Mouse (Mus musculus): ENCODE results near the gene Smpdl3b. TPM values are rescaled to one million over a fixed set of nuclear protein-coding genes. Genes with fewer than 3 reads are reported as not detected.

The Smpdl3b gene
- total and polyA plus RNA-seq, 2 experiments from 2014 or later, result 0.11 to 1.7 TPM

- H3K4me2 ChIP-seq (ENCODE audit: low read depth, low read length), result no peak overlapping the region
- WGBS, result 47% methylated on average over 3 of the region's 3 CpGs
- ATAC-seq (ENCODE audit: insufficient read depth, low read depth) (no peak), DNase-seq (ENCODE audit: low spot score) (no peak)
- H3K27ac ChIP-seq (ENCODE audit: low read depth), result no peak overlapping the region
- H3K9ac ChIP-seq (replicated peaks; ENCODE audit: low read depth, low read length), result no peak overlapping the region
- H3K4me3 ChIP-seq (ENCODE audit: low read depth, low read length), result no peak overlapping the region
- no peaks in the 10 kb centered on the region for H3K9me3 ChIP-seq (replicated peaks; ENCODE audit: control insufficient read depth, low read length)
- no peak for TF ChIP-seq EP300 (IDR thresholded peaks at IDR 0.05; ENCODE audit: low read depth)
- TF ChIP-seq CTCF (IDR thresholded peaks at IDR 0.05; ENCODE audit: low read depth), result no peak
- H3K27me3 ChIP-seq (ENCODE audit: control insufficient read depth, insufficient read depth, low read length), result no peaks in the 10 kb centered on the region
- H3K4me1 ChIP-seq (ENCODE audit: control insufficient read depth, insufficient read depth), result no peaks in the 10 kb centered on the region
- H3K36me3 ChIP-seq (replicated peaks; ENCODE audit: control insufficient read depth, insufficient read depth, low read length), result no peaks in the 10 kb centered on the region
Measured at GRCm38 (mm10) chr4:132735894-132736293, 21.2 kb downstream of the Smpdl3b start.

- no peak overlapping the region for H3K4me3 ChIP-seq (ENCODE audit: low read depth, low read length)
- DNase-seq (ENCODE audit: low spot score), result no peak
Measured at GRCm38 (mm10) chr4:132735389-132735788, 21.7 kb downstream of the Smpdl3b start.

GRCm38 (mm10) chr4:132734766-132735165 lies 22.3 kb downstream of the Smpdl3b start:
- Histone ChIP-seq H3K27ac (ENCODE audit: low read depth) (no peak overlapping the region), H3K4me3 (ENCODE audit: low read depth, low read length) (no peak overlapping the region), H3K9me3 (replicated peaks; ENCODE audit: control insufficient read depth, low read length) (no peaks in the 10 kb centered on the region), H3K4me2 (ENCODE audit: low read depth, low read length) (no peak overlapping the region), H3K27me3 (ENCODE audit: control insufficient read depth, insufficient read depth, low read length) (no peaks in the 10 kb centered on the region), H3K9ac (replicated peaks; ENCODE audit: low read depth, low read length) (no peak overlapping the region), H3K36me3 (replicated peaks; ENCODE audit: control insufficient read depth, insufficient read depth, low read length) (no peaks in the 10 kb centered on the region), H3K4me1 (ENCODE audit: control insufficient read depth, insufficient read depth) (no peaks in the 10 kb centered on the region)
- ATAC-seq (ENCODE audit: insufficient read depth, low read depth) (no peak), DNase-seq (ENCODE audit: low spot score) (no peak)
- 78% methylated on average over 2 of the region's 2 CpGs for WGBS
- TF ChIP-seq CTCF (IDR thresholded peaks at IDR 0.05; ENCODE audit: low read depth) (no peak), EP300 (IDR thresholded peaks at IDR 0.05; ENCODE audit: low read depth) (no peak)

More at GRCm38 (mm10) chr4:132735389-132735788, 21.7 kb downstream of the Smpdl3b start:
- Histone ChIP-seq H3K4me2 (ENCODE audit: low read depth, low read length) (no peak overlapping the region), H3K9ac (replicated peaks; ENCODE audit: low read depth, low read length) (no peak overlapping the region), H3K9me3 (replicated peaks; ENCODE audit: control insufficient read depth, low read length) (no peaks in the 10 kb centered on the region), H3K4me1 (ENCODE audit: control insufficient read depth, insufficient read depth) (no peaks in the 10 kb centered on the region), H3K27ac (ENCODE audit: low read depth) (no peak overlapping the region), H3K36me3 (replicated peaks; ENCODE audit: control insufficient read depth, insufficient read depth, low read length) (no peaks in the 10 kb centered on the region), H3K27me3 (ENCODE audit: control insufficient read depth, insufficient read depth, low read length) (no peaks in the 10 kb centered on the region)
- no peak for TF ChIP-seq CTCF (IDR thresholded peaks at IDR 0.05; ENCODE audit: low read depth)
- TF ChIP-seq EP300 (IDR thresholded peaks at IDR 0.05; ENCODE audit: low read depth), result no peak
- no peak for ATAC-seq (ENCODE audit: insufficient read depth, low read depth)
- WGBS, result 62% methylated on average over 2 of the region's 2 CpGs

GRCm38 (mm10) chr4:132733071-132733770 lies 23.8 kb downstream of the Smpdl3b start:
- no peak for ATAC-seq (ENCODE audit: insufficient read depth, low read depth)
- no peak for DNase-seq (ENCODE audit: low spot score)
- Histone ChIP-seq H3K4me2 (ENCODE audit: low read depth, low read length) (no peak overlapping the region), H3K36me3 (replicated peaks; ENCODE audit: control insufficient read depth, insufficient read depth, low read length) (no peaks in the 10 kb centered on the region), H3K4me1 (ENCODE audit: control insufficient read depth, insufficient read depth) (no peaks in the 10 kb centered on the region), H3K9me3 (replicated peaks; ENCODE audit: control insufficient read depth, low read length) (no peaks in the 10 kb centered on the region), H3K9ac (replicated peaks; ENCODE audit: low read depth, low read length) (no peak overlapping the region), H3K27me3 (ENCODE audit: control insufficient read depth, insufficient read depth, low read length) (no peaks in the 10 kb centered on the region), H3K27ac (ENCODE audit: low read depth) (no peak overlapping the region), H3K4me3 (ENCODE audit: low read depth, low read length) (no peak overlapping the region)
- TF ChIP-seq EP300 (IDR thresholded peaks at IDR 0.05; ENCODE audit: low read depth), result no peak
- TF ChIP-seq CTCF (IDR thresholded peaks at IDR 0.05; ENCODE audit: low read depth), result no peak
- 90% methylated on average over 25 of the region's 25 CpGs for WGBS

- WGBS, result 2% methylated on average over 34 of the region's 34 CpGs
- no peak within 1 kb of the TSS for H3K27ac ChIP-seq (ENCODE audit: low read depth)
- TF ChIP-seq CTCF (IDR thresholded peaks at IDR 0.05; ENCODE audit: low read depth) (peak; percentile 21; the same call in 1 of the 2 replicates), EP300 (IDR thresholded peaks at IDR 0.05; ENCODE audit: low read depth) (no peak)
- H3K9ac ChIP-seq (replicated peaks; ENCODE audit: low read depth, low read length), result peak within 1 kb of the TSS; percentile 50
- H3K36me3 ChIP-seq (replicated peaks; ENCODE audit: control insufficient read depth, insufficient read depth, low read length), result 0 out of 2 replicates have a peak, but pooled peaks cover 5% of the 10 kb centered on the region
- peak; percentile 96 for ATAC-seq (ENCODE audit: insufficient read depth, low read depth)
- peak; percentile 84 for DNase-seq (ENCODE audit: low spot score)
- H3K4me2 ChIP-seq (ENCODE audit: low read depth, low read length), result peak within 1 kb of the TSS; percentile 85
- H3K4me1 ChIP-seq (ENCODE audit: control insufficient read depth, insufficient read depth), result no peaks in the 10 kb centered on the region
- H3K9me3 ChIP-seq (replicated peaks; ENCODE audit: control insufficient read depth, low read length), result no peaks in the 10 kb centered on the region
- no peaks in the 10 kb centered on the region for H3K27me3 ChIP-seq (ENCODE audit: control insufficient read depth, insufficient read depth, low read length)
- peak within 1 kb of the TSS; percentile 59 for H3K4me3 ChIP-seq (ENCODE audit: low read depth, low read length)
Measured at GRCm38 (mm10) chr4:132732148-132732684, 24.8 kb downstream of the Smpdl3b start, which contains the start of gene Xkr8. Gene Xkr8, minus strand, starts transcription at chr4:132732546.

All from heart, postnatal 0 days (tissue).